Mouse (Mus musculus) left cerebral cortex, postnatal 25 days (tissue): Measurements from ENCODE around the gene Ttc9c. TPM values are rescaled to one million over a fixed set of nuclear protein-coding genes. Genes with fewer than 3 reads are reported as not detected.

ENCODE experiments used
- DNase-seq, 2 experiments: peaks; one replicate each; pipeline ENCODE4 v3.0.0; 2022; ENCODE audit warnings: low spot score in 2 of 2, mixed read lengths in 1 of 2
- intact Hi-C: fragments of 180-260 bp; cut with DNase I; formaldehyde crosslinking; loops from one replicate; pipeline ENCODE4 v1.15.1; 2025
- total RNA-seq, 2 experiments: library from RNA; stranded (reverse); gene quantifications; 2 replicates each; pipeline ENCODE4 v1.2.3; 2021

Gene Ttc9c
- total RNA-seq, result 10 to 100 TPM; 35.1 to 35.5 TPM

DNA sequence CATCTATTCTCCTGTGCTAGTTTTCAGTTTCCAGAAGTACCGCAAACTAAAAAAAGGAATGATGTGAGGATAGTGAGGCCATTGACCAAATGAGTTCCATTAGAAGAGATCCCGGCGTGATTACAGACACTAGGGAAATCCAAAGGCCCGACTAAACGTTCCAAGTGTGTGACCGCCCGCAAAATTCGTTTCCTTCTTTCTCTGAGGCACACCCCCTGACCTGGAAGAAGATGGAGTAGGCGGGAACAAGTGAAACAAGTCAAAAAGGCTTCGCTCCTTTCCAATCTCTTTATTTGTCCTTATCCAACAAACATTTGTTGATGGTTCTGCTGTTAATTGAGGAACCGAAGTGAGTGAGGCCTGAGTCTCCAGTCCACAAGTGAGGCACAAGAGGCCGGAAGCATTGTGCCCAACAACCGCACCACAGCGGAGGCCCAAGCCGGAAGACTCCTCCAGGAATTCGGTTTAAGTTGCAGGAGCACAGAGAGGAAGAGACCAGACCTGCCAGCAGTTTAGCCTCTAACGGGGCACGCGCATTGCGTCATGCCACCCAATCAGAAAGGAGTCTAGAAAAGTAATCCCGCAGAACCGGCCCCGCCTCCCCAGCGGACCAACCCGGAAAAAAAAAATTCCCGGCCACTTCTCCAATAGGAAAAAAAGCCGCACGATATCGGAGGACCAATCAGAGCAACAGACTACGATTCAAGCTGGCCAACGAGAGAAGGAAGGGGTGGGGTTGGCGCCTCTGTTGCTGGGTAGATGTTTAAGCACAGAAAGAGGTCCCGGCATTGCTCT is at the start of gene Ttc9c:
Gene Ttc9c (minus strand): TSS at position 533 of the 795 bp plus-strand sequence.
- peak; percentile 96 to 100 for DNase-seq
- intact Hi-C loops, result loop anchor here (1.0 to 5.0 kb wide), 4 partner anchors 16 to 252 kb away; partner anchors contain the start of genes Nxf1, Polr2g and Zbtb3

DNA sequence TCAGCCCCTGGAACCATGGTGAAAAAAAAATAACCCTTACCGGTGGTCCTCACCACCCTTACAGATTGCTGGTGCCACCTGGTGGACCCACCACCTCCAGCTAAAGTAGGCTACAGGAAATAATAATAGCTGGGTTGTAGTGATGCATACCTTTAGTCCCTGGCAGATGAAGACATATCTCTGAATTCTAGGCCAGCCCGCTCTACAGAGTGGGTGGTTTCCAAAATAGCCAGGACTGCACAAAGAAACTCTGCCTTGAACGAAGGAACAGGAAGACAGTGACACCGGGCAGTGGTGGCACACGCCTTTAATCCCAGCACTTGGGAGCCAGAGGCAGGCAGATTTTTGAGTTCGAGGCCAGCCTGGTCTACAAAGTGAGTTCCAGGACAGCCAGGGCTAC is 45.1 kb upstream of the Ttc9c start:
- intact Hi-C loops, result no loop called here
- peak in 1 of 2 experiments; percentile 71 for DNase-seq

DNA sequence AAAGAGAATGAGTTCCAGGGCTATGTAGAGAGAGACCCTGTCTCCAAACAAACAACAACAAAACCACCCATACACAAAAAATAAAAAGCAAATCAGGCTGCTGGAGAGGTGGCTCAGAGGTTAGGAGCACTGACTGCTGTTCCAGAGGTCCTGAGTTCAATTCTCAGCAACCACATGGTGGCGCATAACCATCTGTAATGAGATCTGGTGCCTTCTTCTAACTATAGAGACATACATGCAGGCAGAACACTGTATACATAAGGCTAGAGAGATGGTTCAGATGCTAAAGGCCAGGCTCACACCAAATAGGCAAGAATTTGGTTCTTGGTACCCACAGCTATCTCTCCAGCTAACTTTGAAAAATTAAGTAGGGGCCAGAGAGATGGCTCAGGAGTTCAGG is 39.9 kb upstream of the Ttc9c start:
- intact Hi-C loops, result loop anchor here (5.0 kb wide), 1 partner anchor 253 kb away; no protein-coding TSS in a partner anchor

DNA sequence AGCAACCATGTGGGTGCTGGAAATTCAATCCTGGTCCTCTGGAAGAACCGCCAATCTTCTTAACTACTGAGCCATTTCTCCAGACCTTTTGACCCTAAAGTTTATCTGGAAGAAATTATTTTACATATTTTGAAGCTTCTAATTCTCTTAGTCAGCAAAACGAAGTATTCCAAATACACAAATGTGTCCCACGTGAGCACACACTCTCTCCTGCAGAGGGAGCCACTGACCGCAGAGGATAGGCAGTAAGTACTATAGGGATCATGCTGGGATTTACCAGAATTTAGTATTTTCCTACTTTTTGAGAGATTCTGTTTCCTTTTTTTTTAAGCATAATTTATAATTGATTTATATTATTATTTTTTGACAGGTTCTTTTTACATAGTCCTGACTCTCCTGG is 38.6 kb upstream of the Ttc9c start:
- intact Hi-C loops, result loop anchor here (5.0 kb wide), 1 partner anchor 255 kb away; no protein-coding TSS in a partner anchor
- DNase-seq, result no peak

More for the DNA sequence above, 39.9 kb upstream of the Ttc9c start:
- no peak for DNase-seq

DNA sequence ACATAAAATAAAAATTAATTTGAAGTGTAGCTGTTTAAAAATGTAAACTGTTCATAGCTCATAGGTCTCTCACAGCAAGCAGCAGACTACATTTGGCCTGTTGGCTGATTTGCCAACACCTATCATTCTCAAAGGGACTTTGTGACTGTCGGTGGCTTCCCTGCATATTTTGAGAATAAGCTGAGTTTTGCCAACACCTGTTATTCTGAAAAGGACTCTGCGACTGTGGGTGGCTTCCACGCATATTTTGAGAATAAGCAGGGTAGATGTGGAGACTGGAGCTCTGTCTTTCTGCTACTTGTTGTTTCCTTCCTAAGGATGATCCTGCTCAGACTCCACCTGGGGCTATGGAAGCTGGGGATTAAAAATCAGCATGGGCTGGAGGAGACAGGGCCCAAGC is 34.0 kb upstream of the Ttc9c start:
- intact Hi-C loops, result no loop called here
- peak in 1 of 2 experiments; percentile 76 for DNase-seq

DNA sequence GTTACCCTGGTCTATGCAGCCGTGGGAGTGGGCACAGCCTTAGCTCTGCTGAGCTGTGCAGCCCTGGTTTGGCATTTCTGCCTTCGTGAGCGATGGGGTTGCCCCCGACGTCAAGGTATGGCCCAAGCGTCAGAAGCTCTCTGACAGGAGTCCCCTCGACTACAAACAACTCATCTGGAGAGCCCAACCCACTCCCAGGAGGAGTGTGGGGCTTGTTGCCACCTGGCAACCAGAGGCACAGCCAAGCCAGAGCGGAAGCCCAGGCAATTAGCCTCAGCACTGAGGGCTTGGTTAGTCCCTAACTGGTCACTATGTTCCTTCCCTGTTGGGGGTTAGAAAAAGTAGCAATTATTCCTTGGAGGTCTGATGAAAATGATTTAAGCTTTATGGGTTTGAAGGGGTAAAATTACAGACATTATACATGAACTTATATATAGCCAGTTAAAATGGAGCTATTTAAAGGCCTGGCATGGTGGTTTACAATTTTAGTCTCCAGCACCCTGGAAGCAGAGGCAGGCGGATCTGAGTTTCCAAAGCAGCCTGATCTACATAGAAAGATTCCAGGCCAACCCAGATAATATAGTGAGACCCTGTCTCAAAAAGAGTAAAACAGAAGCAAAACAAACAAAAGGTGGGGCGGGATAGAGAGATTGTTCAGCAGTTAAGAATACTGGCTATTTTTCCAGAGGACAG is 33.2 kb upstream of the Ttc9c start:
- intact Hi-C loops, result no loop called here
- peak in 1 of 2 experiments; percentile 70 for DNase-seq

DNA sequence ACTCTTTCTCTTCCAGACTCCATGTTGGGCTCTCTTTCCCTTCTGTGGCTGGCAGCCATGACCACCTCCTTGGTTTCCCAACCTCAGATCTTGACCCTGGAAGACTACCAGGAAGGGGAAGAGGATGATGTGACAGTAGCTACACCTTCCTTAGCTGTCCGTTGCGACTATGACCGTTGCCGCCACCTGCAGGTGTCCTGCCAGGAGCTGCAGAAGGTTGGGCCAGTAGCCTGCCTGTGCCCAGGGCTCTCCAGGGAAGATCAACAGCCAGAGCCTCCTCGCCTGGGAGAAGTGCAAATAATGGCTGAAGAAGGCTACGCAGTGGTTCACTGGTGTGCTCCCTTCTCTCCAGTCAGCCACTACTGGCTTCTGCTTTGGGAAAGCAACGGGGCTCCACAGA is 32.5 kb upstream of the Ttc9c start:
- DNase-seq, result no peak
- intact Hi-C loops, result no loop called here

DNA sequence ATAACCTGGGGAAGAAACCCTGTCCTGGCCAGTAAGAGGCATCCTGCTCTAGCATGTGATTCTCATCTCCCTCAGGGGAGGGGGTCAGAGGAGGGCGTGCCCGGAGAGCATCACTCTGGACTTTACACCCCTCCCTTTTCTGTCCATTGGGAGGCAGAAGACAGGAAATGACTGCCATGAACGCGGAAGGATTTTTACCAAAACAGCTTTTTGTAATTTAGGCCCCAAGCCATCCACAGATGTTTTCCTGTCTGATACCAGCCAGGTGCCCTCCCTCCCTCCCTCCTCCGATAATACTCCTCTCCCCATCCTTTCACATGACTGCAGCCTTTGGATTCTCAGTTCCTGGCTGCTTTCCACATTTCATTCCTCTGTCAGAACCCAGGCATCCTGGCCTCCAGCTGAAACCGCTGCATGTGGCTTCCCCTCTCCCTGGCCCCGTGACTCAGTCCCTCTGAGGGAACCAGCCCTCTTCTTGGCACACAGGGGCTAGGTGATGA is 31.3 kb upstream of the Ttc9c start, which contains the start of gene Lrrn4cl:
Gene Lrrn4cl (plus strand): TSS at position 367 of the 500 bp plus-strand sequence.
- DNase-seq, result no peak
- intact Hi-C loops, result no loop called here

DNA sequence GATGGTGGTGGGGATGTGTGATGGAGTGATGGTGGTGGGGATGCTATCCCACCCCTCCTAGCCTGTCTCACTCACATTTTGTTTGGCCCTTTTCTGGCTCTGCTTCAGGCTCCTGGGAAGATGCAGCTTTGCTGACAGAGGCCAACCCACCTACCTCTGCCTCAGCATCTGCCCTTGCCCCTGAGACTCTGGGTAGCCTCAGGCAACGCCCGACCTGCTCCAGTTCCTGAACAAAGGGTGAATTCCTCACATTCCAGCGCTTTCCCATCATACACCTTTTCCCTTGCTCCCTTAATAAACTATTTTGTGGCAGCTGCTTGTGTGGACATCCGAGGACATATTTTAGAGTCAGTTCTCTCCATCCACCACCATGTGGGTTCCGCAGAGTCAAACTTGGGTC is 29.2 kb upstream of the Ttc9c start:
- intact Hi-C loops, result no loop called here
- no peak for DNase-seq

DNA sequence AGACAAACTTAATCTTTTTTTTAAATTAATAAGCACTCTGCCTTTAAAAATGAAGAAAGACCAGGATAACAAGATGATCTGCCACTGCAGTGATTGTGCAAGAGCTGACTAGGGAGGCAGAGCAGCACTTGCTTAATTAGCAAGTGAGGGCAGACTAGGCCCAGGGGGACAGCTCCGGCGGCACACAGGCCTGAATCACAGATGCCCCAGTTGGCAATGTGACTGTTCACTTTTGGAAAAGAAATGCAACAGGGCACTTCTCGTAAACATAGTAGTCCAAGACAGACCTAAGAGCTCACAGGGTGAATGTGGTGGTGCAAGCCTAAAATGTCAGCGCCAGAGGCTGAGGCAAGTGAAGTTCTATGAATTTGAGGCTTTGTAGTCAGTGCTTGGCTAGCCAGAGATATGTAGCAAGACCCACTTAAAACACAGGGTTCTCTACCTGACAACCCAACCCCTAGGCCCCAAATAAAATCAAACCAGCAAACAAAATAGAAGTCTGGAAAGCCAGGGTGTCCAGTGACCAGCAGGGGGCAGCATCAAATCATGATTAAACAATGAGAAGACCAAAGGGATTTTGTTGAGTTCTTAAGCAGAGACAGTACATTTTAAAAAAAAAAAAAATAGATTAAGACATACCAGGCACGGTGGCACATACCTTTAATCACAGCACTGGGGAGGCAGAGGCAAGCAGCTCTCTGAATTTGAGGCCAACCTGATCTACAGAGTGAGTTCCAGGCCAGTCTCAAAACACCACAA is 25.4 kb upstream of the Ttc9c start:
- DNase-seq, result peak; percentile 79 to 83
- intact Hi-C loops, result loop anchor here (5.0 kb wide), 2 partner anchors 43 to 268 kb away; partner anchors contain the start of genes 1810009A15Rik and Gm49416

DNA sequence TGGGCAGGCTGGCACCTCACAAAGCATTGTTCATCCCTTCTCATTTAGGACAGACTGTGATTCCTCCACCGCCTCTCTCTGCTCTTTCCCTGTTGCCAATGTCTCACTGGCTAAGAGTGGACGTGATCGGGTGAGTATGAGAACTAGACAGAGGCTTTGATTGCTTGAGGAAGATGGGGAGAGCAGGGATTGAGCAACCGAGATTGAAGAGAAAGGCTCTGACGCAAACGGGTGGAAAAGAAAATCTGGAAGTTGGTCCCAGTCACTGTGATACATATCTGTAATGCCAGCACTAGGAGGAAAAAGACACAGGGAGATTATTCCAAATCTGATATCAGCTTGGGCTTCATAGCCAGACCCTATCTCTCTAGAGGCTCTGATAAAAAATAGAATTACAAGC is 23.8 kb upstream of the Ttc9c start:
- intact Hi-C loops, result loop anchor here (5.0 kb wide), 2 partner anchors 44 to 269 kb away; partner anchors contain the start of genes 1810009A15Rik and Gm49416

DNA sequence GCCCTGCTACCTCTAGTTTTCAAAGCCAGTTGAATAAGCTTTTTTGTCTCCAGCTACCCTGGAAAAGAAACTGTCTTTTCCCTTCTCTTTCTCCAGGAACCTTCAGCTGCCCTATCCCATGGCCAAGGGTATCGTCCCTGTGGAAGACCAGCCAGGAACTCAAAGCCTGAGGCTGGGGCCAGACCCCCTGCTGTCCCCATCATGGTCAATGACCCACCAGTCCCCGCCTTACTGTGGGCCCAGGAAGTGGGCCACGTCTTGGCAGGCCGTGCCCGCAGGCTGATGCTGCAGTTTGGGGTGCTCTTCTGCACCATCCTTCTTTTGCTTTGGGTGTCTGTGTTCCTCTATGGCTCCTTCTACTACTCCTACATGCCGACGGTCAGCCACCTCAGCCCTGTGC is 21.9 kb upstream of the Ttc9c start:
- no peak for DNase-seq
- intact Hi-C loops, result loop anchor here (5.0 kb wide), 2 partner anchors 46 to 271 kb away; partner anchors contain the start of genes 1810009A15Rik and Gm49416

More for the DNA sequence above, 23.8 kb upstream of the Ttc9c start:
- no peak for DNase-seq

DNA sequence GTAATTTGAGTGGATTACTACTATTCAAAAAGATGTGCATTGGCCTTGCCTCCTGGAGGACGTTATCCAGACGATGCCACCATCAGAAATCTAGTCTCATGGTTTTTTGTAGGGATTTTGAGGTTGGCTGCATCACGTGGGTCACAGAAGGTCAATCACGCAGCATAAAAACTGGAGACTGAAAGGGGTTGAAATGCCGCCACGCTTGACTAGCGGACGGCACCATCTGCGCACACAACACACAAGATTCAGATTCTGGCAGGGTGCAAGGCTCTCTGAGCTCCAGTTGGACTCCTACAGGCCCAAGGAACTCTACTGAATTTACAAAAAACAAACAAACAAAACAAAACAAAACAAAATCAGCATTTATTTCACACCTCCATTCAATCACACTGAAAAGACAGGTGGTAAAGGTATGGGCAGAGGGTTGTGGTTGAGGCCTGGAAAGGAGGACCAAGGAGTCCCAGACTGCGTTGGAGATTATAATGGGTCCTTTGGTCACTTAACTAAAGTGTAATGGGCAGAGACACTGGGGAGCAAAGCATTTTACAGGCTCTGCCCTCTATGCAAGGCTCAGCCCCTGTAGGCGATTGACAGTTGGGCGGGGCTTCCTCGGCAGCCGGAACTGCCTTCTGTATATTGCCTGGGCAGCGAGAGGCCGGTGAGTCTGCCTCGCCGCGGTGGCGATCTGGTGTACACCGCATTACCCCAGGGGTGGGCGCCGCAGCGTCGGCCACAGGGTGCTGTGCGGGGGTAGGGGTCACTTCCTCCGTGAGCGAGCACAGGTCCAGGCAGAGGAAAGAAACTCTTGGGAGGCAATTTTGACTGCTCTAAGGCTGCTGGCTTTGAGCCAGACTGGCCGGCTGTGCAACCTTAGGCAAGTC is 21.0 kb upstream of the Ttc9c start:
- DNase-seq, result peak; percentile 81 to 85
- intact Hi-C loops, result loop anchor here (5.0 kb wide), 4 partner anchors 47 to 272 kb away; partner anchors contain the start of genes 1810009A15Rik, Eef1g, Gm49416 and Nxf1

DNA sequence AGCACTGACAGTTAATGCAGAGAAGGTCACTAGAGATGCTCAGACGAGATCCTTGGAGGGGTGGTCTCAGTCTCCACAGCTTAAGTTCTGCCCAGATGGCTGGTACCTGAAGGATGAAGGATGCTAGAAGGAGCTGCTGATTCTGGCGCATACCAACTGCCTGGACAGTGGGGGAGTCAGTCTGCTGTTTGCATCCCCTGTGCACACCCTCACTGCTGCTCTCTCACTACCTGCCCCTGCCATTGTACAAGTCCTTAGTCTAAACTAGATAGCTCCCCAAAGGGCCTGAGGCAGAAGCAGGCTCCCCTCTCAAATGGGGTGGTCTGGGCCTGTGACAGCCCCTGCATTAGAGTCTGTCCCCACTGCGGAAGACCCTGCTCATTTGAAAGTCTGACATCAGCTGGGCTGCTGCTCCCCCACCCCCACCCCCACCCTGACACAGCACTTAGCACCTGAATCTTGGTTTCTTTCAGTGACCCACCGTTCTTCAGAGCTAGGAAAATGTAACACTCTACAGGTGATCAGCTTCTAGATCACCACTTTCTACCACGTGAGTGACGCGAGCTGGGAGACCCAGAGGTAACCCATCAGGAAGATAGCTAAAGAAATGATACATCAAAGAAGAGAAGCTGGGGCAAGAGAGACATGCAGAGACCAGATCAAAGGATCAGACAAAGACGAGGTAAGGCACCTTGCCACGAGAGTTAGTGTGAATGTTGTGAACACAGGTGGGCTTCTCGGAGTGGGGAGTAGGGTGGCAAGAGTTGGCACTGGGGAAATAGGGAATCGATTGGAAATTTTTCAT is 20.2 kb upstream of the Ttc9c start, which contains the start of gene Gng3:
Gene Gng3 (minus strand): TSS at position 92 of the 805 bp plus-strand sequence.
- intact Hi-C loops, result loop anchor here (5.0 kb wide), 2 partner anchors 82 to 128 kb away; partner anchors contain the start of genes Eef1g and Nxf1
- DNase-seq, result peak; percentile 85 to 95

DNA sequence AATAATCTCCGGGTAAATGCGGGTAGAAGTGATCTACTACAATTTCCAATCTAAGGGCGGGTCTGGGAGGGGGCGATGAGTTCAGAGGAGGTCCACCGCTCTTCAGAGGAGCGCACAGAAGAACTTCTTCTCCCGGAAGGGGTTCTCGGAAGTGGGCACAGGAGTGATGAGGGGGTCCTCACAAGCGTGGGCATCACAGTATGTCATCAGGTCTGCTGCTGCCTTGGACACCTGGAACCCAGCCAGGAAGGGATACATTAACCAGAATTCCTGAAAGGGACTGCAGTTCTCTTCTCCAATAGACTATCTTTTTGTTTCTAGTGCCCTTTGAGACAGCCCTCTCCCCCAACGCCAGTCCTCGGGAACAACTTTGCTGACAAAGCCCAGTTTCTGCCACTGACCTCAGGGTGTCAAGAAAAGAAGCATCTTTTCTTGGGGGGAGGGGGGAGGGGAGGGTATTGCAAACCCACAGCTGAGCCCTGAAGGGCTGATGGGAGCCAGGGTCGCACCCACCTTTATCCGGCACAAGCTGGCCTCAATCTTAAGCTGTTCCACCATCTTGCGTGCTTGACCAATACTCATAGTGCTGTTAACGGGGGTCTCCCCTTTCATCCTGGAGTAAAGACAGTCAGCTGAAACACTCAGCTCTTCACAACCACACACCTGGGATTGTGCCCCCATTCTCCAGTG is 19.1 kb upstream of the Ttc9c start:
- DNase-seq, result peak in 1 of 2 experiments; percentile 45
- intact Hi-C loops, result loop anchor here (5.0 kb wide), 2 partner anchors 81 to 129 kb away; partner anchors contain the start of genes Eef1g and Nxf1

DNA sequence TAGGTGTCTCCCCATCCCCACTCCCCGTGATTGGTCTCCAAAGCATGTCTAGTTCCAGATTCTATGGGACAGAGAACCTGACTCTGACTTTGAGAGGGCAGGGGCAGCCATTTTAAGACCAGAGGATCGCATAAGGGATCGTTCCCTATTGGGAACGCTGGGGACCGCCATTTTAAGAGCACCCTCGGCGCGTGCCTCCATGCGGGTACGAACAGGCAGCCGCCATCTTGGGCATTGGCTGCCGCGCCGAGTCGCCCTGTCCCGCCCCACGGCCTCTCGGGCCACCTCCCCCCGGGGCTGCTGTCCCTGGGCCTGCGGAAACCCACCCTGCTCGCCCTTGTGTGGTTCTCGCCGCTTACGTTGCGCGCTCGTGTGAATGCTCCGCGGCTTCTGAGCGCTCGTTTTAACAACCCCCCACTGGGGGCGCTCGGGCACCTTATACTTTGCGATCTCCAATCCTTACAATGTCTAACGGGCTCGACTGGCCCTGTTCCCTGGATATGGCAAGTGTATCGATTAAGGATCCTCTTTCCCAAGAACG is 18.2 kb upstream of the Ttc9c start, which contains the start of gene Bscl2:
Gene Bscl2 (plus strand): TSS at position 217 of the 541 bp plus-strand sequence.
- intact Hi-C loops, result loop anchor here (5.0 kb wide), 2 partner anchors 80 to 130 kb away; partner anchors contain the start of genes Eef1g and Nxf1
- DNase-seq, result peak; percentile 89 to 92
